Mouse (Mus musculus) thymus, adult 2 months (tissue): ENCODE results near the gene Gmeb1. TPM values are rescaled to one million over a fixed set of nuclear protein-coding genes. Genes with fewer than 3 reads are reported as not detected.

Experiments
- DNase-seq: peaks from one replicate; pipeline ENCODE4 v3.0.0; 2021
- H3K27ac ChIP-seq: fragments of 200-500 bp; 2 replicates; pipeline ENCODE4 v1.5.1; 2012; ENCODE audit warnings: low read length, control low read depth; ENCODE audit not compliant: control insufficient read depth, insufficient read depth
- H3K27me3 ChIP-seq: fragments of 200-500 bp; 2 replicates; pipeline ENCODE4 v1.6.1; 2012; ENCODE audit warnings: mild to moderate bottlenecking, low read length, moderate library complexity, mixed read lengths; ENCODE audit not compliant: control insufficient read depth, insufficient read depth
- H3K36me3 ChIP-seq: fragments of 200-500 bp; 2 replicates; pipeline ENCODE4 v1.6.1; 2012; ENCODE audit warnings: mild to moderate bottlenecking, low read length, moderate library complexity; ENCODE audit not compliant: control insufficient read depth, insufficient read depth
- H3K4me1 ChIP-seq: fragments of 200-500 bp; replicated peaks from 2 replicates; pipeline ENCODE4 v1.6.1; 2012; ENCODE audit warnings: low read length; ENCODE audit not compliant: control insufficient read depth, insufficient read depth
- H3K4me3 ChIP-seq: fragments of 200-500 bp; 2 replicates; pipeline ENCODE4 v1.5.1; 2012; ENCODE audit warnings: mild to moderate bottlenecking, low read length, control low read depth, moderate library complexity; ENCODE audit not compliant: control insufficient read depth, insufficient read depth
- CTCF ChIP-seq: fragments of 200-500 bp; IDR thresholded peaks from 2 replicates; pipeline ENCODE4 v1.5.1; 2012; ENCODE audit warnings: mild to moderate bottlenecking, control low read depth, low read length, moderate library complexity, borderline replicate concordance; ENCODE audit not compliant: control insufficient read depth, poor library complexity, insufficient read depth; ENCODE audit errors: extremely low read depth
- POLR2A ChIP-seq: fragments of 200-500 bp; IDR thresholded peaks from 2 replicates; pipeline ENCODE4 v1.6.1; 2012; ENCODE audit warnings: mild to moderate bottlenecking, low read length, control low read depth, moderate library complexity; ENCODE audit not compliant: control insufficient read depth, poor library complexity, insufficient read depth; ENCODE audit errors: extremely low read depth
- WGBS: fragments of 180-500 bp; shearing (Covaris S2); methylation state at CpG from one replicate; pipeline ENCODE4 v1.1.7; 2018; 5-methylcytosine and 5-hydroxymethylcytosine counted together
- polyA plus RNA-seq: library from polyadenylated mRNA; depleted of rRNA; stranded (reverse); fragments of >200 nt; gene quantifications from 2 replicates; pipeline ENCODE4 v1.2.3, GENCODE M21; 2012; rRNA removed

Gene Gmeb1
- polyA plus RNA-seq, 1 experiment: 47.5 TPM

DNA sequence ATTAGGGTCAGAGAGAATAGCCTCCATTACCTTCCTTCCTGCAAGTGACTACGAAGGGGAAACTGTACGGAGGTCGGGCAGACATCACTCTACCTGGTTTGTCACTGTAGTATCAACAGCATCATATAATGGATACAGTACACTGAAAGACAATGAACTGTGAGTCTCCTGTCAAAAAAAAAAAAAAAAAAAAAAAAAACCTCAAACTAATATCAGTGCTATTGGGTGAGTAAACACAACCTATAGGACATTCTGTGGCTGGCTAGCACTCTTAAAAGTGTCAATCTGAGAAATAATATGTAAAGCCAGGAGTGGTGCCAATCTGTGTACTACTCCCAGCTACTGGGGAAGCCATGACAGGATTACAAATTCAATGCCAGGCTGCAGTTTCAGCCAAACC is 78.2 kb downstream of the Gmeb1 start:
- WGBS: 96% methylated on average over 3 of the region's 3 CpGs

DNA sequence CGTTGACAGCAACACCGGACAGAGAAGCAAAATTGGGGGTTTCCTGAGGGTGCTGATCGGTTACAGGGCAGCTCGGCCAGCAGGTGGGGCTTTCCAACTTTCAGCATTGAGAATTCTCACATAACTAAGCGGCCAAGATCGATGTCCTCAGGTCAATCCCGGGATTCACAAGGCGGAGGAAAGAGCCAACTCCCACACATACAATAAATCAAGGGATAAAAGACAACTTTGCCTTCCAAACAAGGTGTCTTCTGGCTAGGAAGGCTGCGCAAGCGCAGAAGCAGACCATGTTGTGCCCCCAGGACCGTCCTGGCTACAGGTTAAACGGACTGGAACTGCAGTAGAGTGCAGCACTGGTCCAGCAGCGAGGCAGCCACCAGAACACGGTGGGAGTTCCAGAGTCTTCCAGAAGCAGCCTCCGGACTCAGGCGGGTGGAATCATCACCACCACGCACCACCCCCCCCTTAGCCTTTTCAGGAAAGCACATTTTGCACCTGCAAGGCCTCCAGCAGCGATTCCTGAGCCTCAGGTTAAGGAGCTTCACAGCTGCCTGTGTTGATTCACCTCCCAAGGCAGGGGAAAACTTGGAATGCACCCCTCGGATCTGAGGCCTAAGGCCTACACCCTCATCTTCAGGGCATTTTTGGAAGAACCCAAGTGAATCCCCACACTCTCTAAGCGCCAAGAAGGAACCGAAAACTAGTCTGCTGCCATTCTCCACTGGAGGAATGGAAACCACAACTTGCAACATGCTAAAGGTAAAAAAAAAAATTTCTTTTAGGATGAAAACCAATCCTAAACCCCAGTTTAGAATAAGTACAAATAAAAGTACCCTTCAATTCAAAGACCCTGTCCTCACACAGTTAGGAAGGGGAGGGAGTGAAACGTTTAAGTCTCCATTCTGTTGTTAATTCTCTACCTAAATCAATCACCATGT is 79.4 kb downstream of the Gmeb1 start:
- TF ChIP-seq POLR2A (no peak), CTCF (no peak)
- no peak for DNase-seq

More for the DNA sequence above, 78.2 kb downstream of the Gmeb1 start:
- Histone ChIP-seq H3K36me3 (peaks cover 32% of the 10 kb centered on the region), H3K4me3 (no peak overlapping the region), H3K27ac (no peak overlapping the region), H3K4me1 (no peaks in the 10 kb centered on the region), H3K27me3 (no peaks in the 10 kb centered on the region)
- no peak for DNase-seq
- TF ChIP-seq CTCF (no peak), POLR2A (no peak)

DNA sequence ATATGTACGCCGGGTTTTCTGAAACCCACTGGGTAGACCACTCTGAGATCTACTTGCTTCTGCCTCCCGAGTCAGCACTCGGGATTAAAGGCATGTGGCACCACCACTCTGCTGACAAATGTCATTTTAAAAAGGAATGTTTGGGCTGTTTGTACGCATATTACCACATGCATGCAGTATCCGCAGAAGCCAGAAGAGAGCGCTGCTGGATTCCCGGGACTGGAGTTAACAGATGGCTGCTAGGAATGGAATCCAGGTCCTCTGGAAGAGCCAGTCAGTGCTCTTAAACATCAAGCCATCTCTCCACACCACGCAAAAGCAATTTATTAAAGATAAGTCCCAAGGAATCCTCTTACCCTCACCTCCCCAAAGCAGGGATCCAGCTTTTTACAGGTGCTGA is 80.7 kb downstream of the Gmeb1 start:
- Histone ChIP-seq H3K27me3 (no peaks in the 10 kb centered on the region), H3K4me3 (no peak overlapping the region), H3K27ac (no peak overlapping the region), H3K4me1 (no peaks in the 10 kb centered on the region), H3K36me3 (peaks cover 18% of the 10 kb centered on the region)
- TF ChIP-seq CTCF: no peak
- TF ChIP-seq POLR2A: no peak
- DNase-seq: peak; percentile 32
- WGBS: 95% methylated on average over 9 of the region's 9 CpGs

More for the DNA sequence above, 79.4 kb downstream of the Gmeb1 start:
- no peak overlapping the region for H3K27ac ChIP-seq
- WGBS: 71% methylated on average over 22 of the region's 22 CpGs
- peaks cover 24% of the 10 kb centered on the region for H3K36me3 ChIP-seq
- H3K4me3 ChIP-seq: no peak overlapping the region
- no peaks in the 10 kb centered on the region for H3K4me1 ChIP-seq
- H3K27me3 ChIP-seq: no peaks in the 10 kb centered on the region

DNA sequence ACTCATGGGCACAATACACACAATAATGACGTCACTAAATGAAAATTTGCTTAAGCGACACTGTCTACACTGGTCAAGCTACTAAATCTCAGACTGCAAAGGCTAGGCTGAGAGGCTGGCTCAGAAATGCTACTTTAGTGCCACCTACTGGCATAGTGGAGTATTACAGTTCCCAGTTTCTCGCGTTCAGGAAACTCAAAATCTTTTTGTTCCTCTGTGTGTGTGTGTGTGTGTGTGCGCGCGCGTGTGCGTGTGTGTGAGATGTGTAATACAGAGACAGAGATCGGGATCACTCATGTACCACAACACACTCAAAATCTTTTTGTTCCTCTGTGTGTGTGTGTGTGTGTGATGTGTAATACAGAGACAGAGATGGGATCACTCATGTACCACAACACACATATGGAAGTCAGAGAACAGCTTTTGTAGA is 82.8 kb downstream of the Gmeb1 start:
- Histone ChIP-seq H3K36me3 (no peaks in the 10 kb centered on the region), H3K4me1 (no peaks in the 10 kb centered on the region), H3K4me3 (no peak overlapping the region), H3K27me3 (no peaks in the 10 kb centered on the region), H3K27ac (no peak overlapping the region)
- peak; percentile 66 for DNase-seq
- WGBS: 7% methylated on average over 10 of the region's 10 CpGs
- TF ChIP-seq POLR2A (no peak), CTCF (no peak)

DNA sequence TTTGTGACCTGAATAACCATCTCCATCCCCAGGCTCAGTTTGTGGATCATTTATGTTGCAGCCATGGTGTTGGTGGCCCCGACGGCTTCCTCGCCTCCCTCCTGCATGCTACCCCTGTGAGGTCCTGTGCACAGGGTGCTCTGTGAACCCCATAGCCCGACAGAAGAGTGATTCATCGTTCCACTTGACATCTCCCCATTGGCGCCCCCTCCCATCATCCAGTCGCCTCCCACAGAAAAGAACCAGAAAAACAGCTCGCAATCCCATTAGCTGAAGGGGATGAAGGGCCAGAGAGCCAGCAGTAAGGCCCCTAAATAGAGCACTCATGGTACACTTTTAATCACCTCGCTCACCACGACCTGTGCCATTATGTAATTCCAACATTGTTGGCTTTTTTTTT is 84.9 kb downstream of the Gmeb1 start:
- no peaks in the 10 kb centered on the region for H3K4me1 ChIP-seq
- no peak for DNase-seq
- WGBS: 73% methylated on average over 10 of the region's 10 CpGs
- no peaks in the 10 kb centered on the region for H3K27me3 ChIP-seq
- TF ChIP-seq CTCF (no peak), POLR2A (no peak)
- H3K27ac ChIP-seq: no peak overlapping the region
- no peaks in the 10 kb centered on the region for H3K36me3 ChIP-seq
- H3K4me3 ChIP-seq: no peak overlapping the region

Other genes starting within 250 kb of the Gmeb1 start
- gene Gm10300, start 186.9 kb downstream of the Gmeb1 start, polyA plus RNA-seq: 0.07 and 0.10 TPM in 2 replicates
- gene Epb41, start 186.3 kb downstream of the Gmeb1 start, polyA plus RNA-seq: 103 and 119 TPM in 2 replicates
- gene Oprd1, start 117.1 kb downstream of the Gmeb1 start, polyA plus RNA-seq: 3.9 and 4.3 TPM in 2 replicates
- gene Ythdf2, start 49.3 kb downstream of the Gmeb1 start, polyA plus RNA-seq: 36.0 and 36.3 TPM in 2 replicates
- 13.7 and 17.2 TPM in 2 replicates for gene Taf12, start 12.8 kb upstream of the Gmeb1 start, polyA plus RNA-seq
- gene Rab42, start 41.8 kb upstream of the Gmeb1 start, polyA plus RNA-seq: 6.2 and 6.8 TPM in 2 replicates
- 18.9 and 23.1 TPM in 2 replicates for gene Trnau1ap, start 67.9 kb upstream of the Gmeb1 start, polyA plus RNA-seq
- gene Rcc1, start 92.0 kb upstream of the Gmeb1 start, polyA plus RNA-seq: 31.9 and 40.8 TPM in 2 replicates
- gene Phactr4, start 160.9 kb upstream of the Gmeb1 start, polyA plus RNA-seq: 11.3 and 13.0 TPM in 2 replicates
- 6.7 and 10.4 TPM in 2 replicates for gene Med18, start 202.3 kb upstream of the Gmeb1 start, polyA plus RNA-seq
- gene Sesn2, start 248.9 kb upstream of the Gmeb1 start, polyA plus RNA-seq: 12.8 and 13.2 TPM in 2 replicates